9 mouse cellular contexts compared by ENCODE assay signal in genomic region chr3:17787443-17788333, GRCm38 (mm10).
A peak's percentile ranks its signal among the peaks of the same experiment; 100 is the strongest.
DNase-seq lines count a peak whose midpoint lies in the region; ATAC-seq and TF ChIP-seq lines count a peak whose summit lies in the region.
"Had no signal": no experiment of that assay in that cellular context is flagged by ENCODE, and none has a peak within 500 bp of the region (broad histone marks: within the 10 kb centered on the region; RNA-seq: fewer than 3 reads in every experiment).

No protein-coding gene starts in this region.

- peak overlapping the region; percentile 57; the same call in 1 of the 2 replicates for H3K4me3 ChIP-seq in heart, embryonic 12.5 days
- H3K4me3 ChIP-seq in cortical plate, adult 2 months (ENCODE audit: insufficient read depth, low read length) = peak overlapping the region; percentile 58
- peak overlapping the region; percentile 72 for H3K4me3 ChIP-seq in hindbrain, embryonic 10.5 days
- H3K4me3 ChIP-seq in midbrain, embryonic 13.5 days (replicated peaks) = peak overlapping the region; percentile 84

- H3K27me3 ChIP-seq in heart, embryonic 12.5 days (replicated peaks) = peaks cover 73% of the 10 kb centered on the region
- peaks cover 35% of the 10 kb centered on the region for H3K27me3 ChIP-seq in hindbrain, embryonic 10.5 days (ENCODE audit: insufficient read depth, poor library complexity, severe bottlenecking)
- no peaks in the 10 kb centered on the region for H3K27me3 ChIP-seq in midbrain, embryonic 13.5 days

- H3K4me2 ChIP-seq in heart, embryonic 12.5 days = peak overlapping the region; percentile 99
- H3K4me2 ChIP-seq in midbrain, embryonic 13.5 days (replicated peaks) = peak overlapping the region; percentile 100

- H3K4me1 ChIP-seq in heart, embryonic 12.5 days (replicated peaks) = peaks cover 15% of the 10 kb centered on the region
- H3K4me1 ChIP-seq in cortical plate, adult 2 months (ENCODE audit: control insufficient read depth, insufficient read depth, low read length) = peaks cover 5% of the 10 kb centered on the region
- peaks cover 29% of the 10 kb centered on the region for H3K4me1 ChIP-seq in hindbrain, embryonic 10.5 days (replicated peaks)
- H3K4me1 ChIP-seq in midbrain, embryonic 13.5 days (replicated peaks) = peaks cover 31% of the 10 kb centered on the region

- TF ChIP-seq POLR2A in cortical plate, adult 2 months (IDR thresholded peaks at IDR 0.05; ENCODE audit: extremely low read depth, insufficient read depth, low read length) = no peak

- 8% methylated on average over 18 of the region's 18 CpGs for WGBS in heart, embryonic 12.5 days
- 3% methylated on average over 18 of the region's 18 CpGs for WGBS in hindbrain, embryonic 10.5 days
- WGBS in midbrain, embryonic 13.5 days = 5% methylated on average over 18 of the region's 18 CpGs

- H3K27ac ChIP-seq in heart, embryonic 12.5 days (ENCODE audit: poor library complexity, severe bottlenecking) = no peak overlapping the region
- peak overlapping the region; percentile 100 for H3K27ac ChIP-seq in cortical plate, adult 2 months (ENCODE audit: insufficient read depth, low read length)
- H3K27ac ChIP-seq in hindbrain, embryonic 10.5 days = peak overlapping the region; percentile 99
- peak overlapping the region; percentile 100 for H3K27ac ChIP-seq in midbrain, embryonic 13.5 days

- no peaks in the 10 kb centered on the region for H3K36me3 ChIP-seq in heart, embryonic 12.5 days
- no peaks in the 10 kb centered on the region for H3K36me3 ChIP-seq in hindbrain, embryonic 10.5 days
- H3K36me3 ChIP-seq in midbrain, embryonic 13.5 days = no peaks in the 10 kb centered on the region

- TF ChIP-seq CTCF in cortical plate, adult 2 months (IDR thresholded peaks at IDR 0.05; ENCODE audit: extremely low read depth, insufficient read depth, low read length) = no peak

- H3K9ac ChIP-seq in heart, embryonic 12.5 days = no peak overlapping the region
- peak overlapping the region; percentile 100 for H3K9ac ChIP-seq in midbrain, embryonic 13.5 days (replicated peaks)

- no peak for ATAC-seq in heart, embryonic 12.5 days (ENCODE audit: insufficient number of reproducible peaks, low FRiP score)
- no peak for ATAC-seq in midbrain, embryonic 13.5 days

- H3K9me3 ChIP-seq in heart, embryonic 12.5 days (replicated peaks) = no peaks in the 10 kb centered on the region
- H3K9me3 ChIP-seq in hindbrain, embryonic 10.5 days = no peaks in the 10 kb centered on the region
- no peaks in the 10 kb centered on the region for H3K9me3 ChIP-seq in midbrain, embryonic 13.5 days

- DNase-seq in heart, adult 8-10 months (ENCODE audit: low spot score) = no peak
- DNase-seq in hindbrain, embryonic 10.5 days (ENCODE audit: low spot score) = peak; percentile 50
- DNase-seq in spleen, adult 18-20 months = no peak
- DNase-seq in layer of hippocampus, adult 8-10 months (ENCODE audit: low spot score in 2 of 2) = no peak
- DNase-seq in liver = no peak
- DNase-seq: adrenal gland, adult 8-10 months had no signal
